Mouse (Mus musculus) mouse embryonic stem cell (cell line): ENCODE data around the gene Klc3.

ENCODE experiments used
- in situ Hi-C, 2 experiments: fragments of 300-500 bp; cut with MboI; formaldehyde crosslinking; loops; 1 replicate in 1 of 2; 3 replicates in 1 of 2; pipeline ENCODE4 v1.14.3; 2019 to 2020; ENCODE audit warnings: low sequenced_read_pairs in 2 of 2, low pct_unique_long_range_greater_than_20kb in 1 of 2, mixed read lengths in 1 of 2; ENCODE audit not compliant: unreplicated experiment in 1 of 2

Klc3 gene

DNA sequence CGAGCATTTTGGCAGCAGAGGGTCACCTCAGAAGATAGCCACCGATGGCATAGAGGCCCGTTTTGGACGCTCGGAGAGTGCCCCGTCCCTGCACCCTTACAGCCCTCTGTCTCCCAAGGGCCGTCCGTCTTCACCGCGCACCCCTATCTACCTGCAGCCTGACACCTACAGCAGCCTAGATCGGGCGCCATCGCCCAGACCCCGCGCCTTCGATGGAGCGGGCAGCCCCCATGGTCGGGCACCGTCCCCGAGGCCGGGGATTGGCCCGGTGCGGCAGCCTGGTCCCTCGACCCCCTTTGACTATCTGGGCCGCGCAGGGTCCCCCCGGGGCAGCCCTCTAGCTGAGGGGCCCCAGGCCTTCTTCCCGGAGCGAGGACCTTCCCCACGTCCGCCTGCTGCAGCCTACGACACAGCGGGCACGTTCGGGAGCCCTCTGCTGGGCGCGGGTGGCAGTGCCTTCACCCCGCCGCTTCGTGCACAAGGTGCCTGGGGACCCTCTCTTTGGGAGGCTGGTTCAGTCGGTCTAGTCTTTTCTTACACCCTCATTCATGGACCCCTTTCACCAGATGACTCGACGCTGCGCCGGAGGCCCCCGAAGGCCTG lies 34.0 kb downstream of the Klc3 start:
- in situ Hi-C loops: no loop called here

- in situ Hi-C loops: no loop called here
Observed at GRCm38 (mm10) chr7:19368380-19368779, 35.5 kb downstream of the Klc3 start.

DNA sequence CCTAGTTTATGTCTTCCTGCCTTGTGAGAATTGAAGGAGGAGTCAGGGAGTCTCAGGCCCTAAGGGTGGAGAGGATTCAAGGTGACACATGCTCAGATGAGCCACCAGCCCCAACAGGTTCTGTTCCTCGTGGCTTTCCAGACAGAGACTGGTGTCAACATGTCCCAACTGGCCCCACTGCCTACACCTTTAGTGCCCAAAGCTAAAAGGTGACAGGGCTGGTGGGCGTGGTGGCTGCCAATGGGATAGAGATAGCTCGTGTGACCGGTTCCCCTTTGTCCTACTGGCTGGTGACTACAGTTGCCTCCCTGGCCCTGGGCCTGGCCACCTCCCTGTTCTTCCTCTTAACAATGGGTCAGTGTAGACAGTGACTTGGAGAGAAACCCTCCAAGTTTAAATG lies 38.5 kb downstream of the Klc3 start:
- in situ Hi-C loops: no loop called here

GRCm38 (mm10) chr7:19363881-19364280 lies 40.0 kb downstream of the Klc3 start:
- in situ Hi-C loops: no loop called here

- in situ Hi-C loops: no loop called here
Observed at GRCm38 (mm10) chr7:19362276-19362675, 41.6 kb downstream of the Klc3 start.

DNA sequence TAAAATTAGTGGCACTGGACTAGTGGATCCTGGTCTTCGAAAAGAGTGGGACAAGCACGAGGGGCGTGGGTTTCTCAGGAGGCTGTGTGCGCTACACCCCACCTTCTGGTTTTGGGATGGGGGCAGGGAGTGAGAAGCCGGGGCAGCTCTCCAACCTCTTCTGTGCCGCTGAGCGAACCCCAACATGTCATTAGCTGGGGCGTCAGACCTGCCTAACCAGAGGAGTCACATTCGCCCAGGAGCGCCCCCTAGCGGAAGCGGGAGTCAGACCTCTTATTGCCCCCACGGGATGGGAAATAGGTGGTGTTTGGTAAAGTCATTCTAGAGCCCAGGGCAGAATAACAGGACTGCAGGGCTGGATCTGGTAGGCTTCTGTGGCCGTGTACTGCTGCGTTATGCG lies 42.2 kb downstream of the Klc3 start:
- in situ Hi-C loops: no loop called here

DNA sequence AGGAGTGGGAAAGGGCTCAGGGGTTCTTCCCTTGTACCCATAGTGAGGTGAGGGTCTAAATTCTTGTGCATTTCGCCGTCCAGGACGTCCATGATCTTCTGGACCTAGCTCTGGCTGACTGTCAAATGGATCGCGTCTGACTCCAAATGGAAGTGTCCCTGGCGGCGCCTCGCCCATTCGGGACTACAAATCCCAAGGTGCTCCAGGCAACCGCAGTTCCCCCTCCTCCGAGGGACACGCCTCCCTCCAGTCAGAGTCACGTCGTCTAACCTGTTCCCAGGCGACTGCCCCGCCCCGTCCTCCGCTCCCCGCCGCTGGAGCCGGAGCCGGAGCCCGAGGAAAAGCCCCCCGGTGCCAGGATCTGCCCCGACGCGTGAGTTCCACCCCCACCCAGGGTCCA lies 43.0 kb downstream of the Klc3 start:
- in situ Hi-C loops: no loop called here

DNA sequence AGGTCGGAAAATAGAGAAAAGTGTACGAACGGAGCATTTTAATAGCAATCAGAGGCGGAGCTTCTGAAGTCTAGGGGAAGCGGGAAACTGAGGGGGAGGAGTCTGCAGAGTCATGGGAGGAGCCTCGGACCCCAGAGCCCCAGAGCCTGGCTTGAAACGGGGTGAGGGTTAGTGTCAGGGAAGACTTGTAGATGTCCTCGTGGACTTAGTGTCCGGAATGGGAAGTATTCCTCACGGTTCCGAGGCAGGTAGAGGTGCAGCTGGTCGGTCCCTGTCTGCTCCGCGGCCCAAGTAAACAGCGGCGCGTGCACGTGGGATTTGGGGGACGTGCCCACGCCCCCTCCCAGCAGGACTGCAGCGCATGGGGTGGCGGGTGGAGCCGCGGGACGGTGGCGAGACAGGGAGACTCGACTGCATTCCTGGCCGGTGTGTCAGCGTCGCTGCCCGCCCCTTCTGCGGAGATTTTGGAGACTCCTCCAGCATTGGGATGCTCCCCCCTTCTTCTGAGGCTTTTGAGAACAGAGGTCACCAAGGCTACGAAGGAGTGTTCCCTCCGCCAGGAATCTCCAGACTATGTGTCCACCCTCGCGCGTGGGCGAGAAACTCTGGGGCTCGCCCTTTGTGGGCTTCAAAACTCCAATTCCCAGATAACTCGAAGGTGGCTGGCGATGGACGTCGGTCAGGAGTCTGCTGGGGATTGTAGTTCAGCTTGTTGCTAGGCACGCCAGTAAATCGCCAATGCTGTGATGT lies 43.8 kb downstream of the Klc3 start:
- in situ Hi-C loops: no loop called here

GRCm38 (mm10) chr7:19359299-19359891 lies 44.5 kb downstream of the Klc3 start, which contains the start of the genes Cd3eap and Ppp1r13l:
Cd3eap (minus strand) TSS chr7:19359483.
Ppp1r13l (plus strand) TSS chr7:19359749.
- in situ Hi-C loops: no loop called here

- in situ Hi-C loops: no loop called here
Observed at GRCm38 (mm10) chr7:19358634-19359033, 45.3 kb downstream of the Klc3 start.

GRCm38 (mm10) chr7:19357381-19358375 lies 46.2 kb downstream of the Klc3 start:
- in situ Hi-C loops: no loop called here

GRCm38 (mm10) chr7:19356311-19356710 lies 47.6 kb downstream of the Klc3 start:
- in situ Hi-C loops: no loop called here

- in situ Hi-C loops: no loop called here
Observed at GRCm38 (mm10) chr7:19354991-19355390, 48.9 kb downstream of the Klc3 start.

DNA sequence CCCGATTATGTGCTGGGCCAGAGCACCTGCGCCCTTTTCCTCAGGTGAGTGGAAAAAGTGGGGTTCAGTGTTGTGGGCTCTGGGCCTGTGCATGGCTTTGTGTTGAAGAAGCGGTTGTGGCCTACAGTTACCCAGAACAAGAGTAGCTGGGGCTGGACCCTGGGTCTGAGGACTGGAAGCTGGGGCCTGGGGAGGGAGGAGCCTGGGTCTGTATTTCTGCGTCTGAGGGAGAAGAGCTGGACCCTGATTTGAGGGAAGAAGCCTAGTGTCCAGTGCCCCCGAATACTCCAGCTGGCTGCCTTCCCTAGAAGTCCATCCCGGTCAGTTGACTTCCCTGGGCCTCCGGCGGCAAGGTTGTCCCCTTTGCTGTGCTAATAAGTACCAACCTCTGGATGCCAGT lies 53.7 kb downstream of the Klc3 start:
- in situ Hi-C loops: no loop called here

GRCm38 (mm10) chr7:19349188-19349915 lies 54.6 kb downstream of the Klc3 start:
- in situ Hi-C loops: no loop called here

GRCm38 (mm10) chr7:19344938-19345471 lies 58.9 kb downstream of the Klc3 start:
- in situ Hi-C loops: no loop called here
